Mouse (Mus musculus) forebrain, embryonic 15.5 days (tissue): Measurements from ENCODE around the gene Farsa. TPM values are rescaled to one million over a fixed set of nuclear protein-coding genes. Genes with fewer than 3 reads are reported as not detected.

Experiments used
- ATAC-seq: fragments of 200-750 bp; cut with Nextera tagmentation; replicated peaks from 2 replicates; pipeline ENCODE4 v1.8.0; 2017; ENCODE audit warnings: mild to moderate bottlenecking, moderate TSS enrichment, moderate library complexity
- H3K27ac ChIP-seq: fragments of 300-500 bp; sonication (generic); replicated peaks from 2 replicates; pipeline ENCODE4 v1.5.1; 2015; ENCODE audit warnings: mild to moderate bottlenecking, inconsistent platforms
- H3K27me3 ChIP-seq: fragments of 300-500 bp; sonication (generic); 2 replicates; pipeline ENCODE4 v1.6.1; 2015; ENCODE audit warnings: inconsistent platforms
- H3K36me3 ChIP-seq: fragments of 300-500 bp; sonication (generic); 2 replicates; pipeline ENCODE4 v1.6.1; 2015; ENCODE audit warnings: mild to moderate bottlenecking, inconsistent platforms
- H3K4me1 ChIP-seq: fragments of 300-500 bp; sonication (generic); 2 replicates; pipeline ENCODE4 v1.6.1; 2015; ENCODE audit warnings: inconsistent platforms
- H3K4me2 ChIP-seq: fragments of 300-500 bp; sonication (generic); replicated peaks from 2 replicates; pipeline ENCODE4 v1.6.1; 2015; ENCODE audit warnings: mild to moderate bottlenecking, inconsistent platforms
- H3K4me3 ChIP-seq: fragments of 300-500 bp; sonication (generic); 2 replicates; pipeline ENCODE4 v1.5.1; 2015; ENCODE audit warnings: mild to moderate bottlenecking, inconsistent platforms
- H3K9ac ChIP-seq: fragments of 300-500 bp; sonication (generic); replicated peaks from 2 replicates; pipeline ENCODE4 v1.6.1; 2015; ENCODE audit warnings: mild to moderate bottlenecking, inconsistent platforms
- H3K9me3 ChIP-seq: fragments of 300-500 bp; sonication (generic); 2 replicates; pipeline ENCODE4 v1.6.1; 2016; ENCODE audit warnings: inconsistent platforms
- WGBS: fragments of 180-500 bp; shearing (Covaris S2); methylation state at CpG from one replicate; pipeline ENCODE4 v1.1.7; 2015; ENCODE audit warnings: mixed read lengths; 5-methylcytosine and 5-hydroxymethylcytosine counted together
- polyA plus RNA-seq: library from polyadenylated mRNA; unstranded; fragments of >200 nt; fragmentation: Nextera tagmentation; extraction: Ambion mirVana; gene quantifications from 2 replicates; pipeline ENCODE4 v1.2.1, GENCODE M21; 2015

The Farsa gene
- polyA plus RNA-seq, 1 experiment from 2014 or later: 127 TPM

DNA sequence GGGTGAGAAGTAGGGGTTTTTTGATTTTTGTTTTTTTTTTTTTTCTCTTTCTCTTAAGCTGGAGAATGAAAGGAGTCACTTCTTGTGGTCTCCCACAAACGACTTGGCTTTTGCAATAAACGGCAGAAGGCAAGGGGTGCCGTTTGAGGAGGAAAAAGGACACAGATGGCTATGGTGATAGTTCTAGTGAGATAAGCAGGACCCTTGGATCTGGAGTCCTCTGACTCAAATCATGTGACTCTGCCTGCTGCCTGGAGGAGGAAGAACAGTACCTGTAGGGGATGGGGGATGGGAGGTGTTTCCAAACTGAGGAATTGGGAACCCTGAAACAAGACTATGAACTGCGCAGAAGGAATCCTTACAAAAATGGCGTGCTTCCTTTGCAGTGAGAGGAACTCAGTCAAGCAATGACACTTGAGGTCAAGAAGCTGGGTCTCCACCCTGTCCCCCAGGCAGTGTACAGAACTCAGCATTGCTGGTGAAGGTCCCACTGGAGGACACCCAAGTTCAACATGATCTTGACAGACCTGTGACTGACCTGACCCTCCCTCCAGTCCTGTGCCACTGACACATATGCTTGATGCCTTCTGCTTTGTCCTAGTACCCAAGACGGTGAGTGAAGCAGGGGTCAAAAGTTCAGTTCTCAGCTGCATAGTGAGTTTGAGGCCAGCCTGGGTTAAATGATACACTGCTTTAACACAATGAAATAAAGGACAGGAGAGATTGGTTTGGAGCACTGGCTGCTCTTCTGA, 8.9 kb upstream of the Farsa start:
- Histone ChIP-seq H3K9me3 (no peaks in the 10 kb centered on the region), H3K36me3 (peaks cover 24% of the 10 kb centered on the region), H3K4me1 (peaks cover 34% of the 10 kb centered on the region), H3K27me3 (no peaks in the 10 kb centered on the region), H3K4me2 (peak overlapping the region; percentile 68), H3K9ac (peak overlapping the region; percentile 70), H3K27ac (peak overlapping the region; percentile 82), H3K4me3 (peak overlapping the region; percentile 95)
- ATAC-seq: no peak
- whole genome bisulfite sequencing: 48% methylated on average over 6 of the region's 6 CpGs

GRCm38 (mm10) chr8:84856434-84856833, 355 bp upstream of the Farsa start:
- Histone ChIP-seq H3K4me2 (no peak overlapping the region), H3K27ac (no peak overlapping the region), H3K27me3 (no peaks in the 10 kb centered on the region), H3K4me3 (peak overlapping the region; percentile 63), H3K9me3 (no peaks in the 10 kb centered on the region), H3K9ac (no peak overlapping the region), H3K36me3 (peaks cover 11% of the 10 kb centered on the region), H3K4me1 (peaks cover 18% of the 10 kb centered on the region)
- 96% methylated on average over 3 of the region's 3 CpGs for WGBS
- ATAC-seq: peak; percentile 44

DNA sequence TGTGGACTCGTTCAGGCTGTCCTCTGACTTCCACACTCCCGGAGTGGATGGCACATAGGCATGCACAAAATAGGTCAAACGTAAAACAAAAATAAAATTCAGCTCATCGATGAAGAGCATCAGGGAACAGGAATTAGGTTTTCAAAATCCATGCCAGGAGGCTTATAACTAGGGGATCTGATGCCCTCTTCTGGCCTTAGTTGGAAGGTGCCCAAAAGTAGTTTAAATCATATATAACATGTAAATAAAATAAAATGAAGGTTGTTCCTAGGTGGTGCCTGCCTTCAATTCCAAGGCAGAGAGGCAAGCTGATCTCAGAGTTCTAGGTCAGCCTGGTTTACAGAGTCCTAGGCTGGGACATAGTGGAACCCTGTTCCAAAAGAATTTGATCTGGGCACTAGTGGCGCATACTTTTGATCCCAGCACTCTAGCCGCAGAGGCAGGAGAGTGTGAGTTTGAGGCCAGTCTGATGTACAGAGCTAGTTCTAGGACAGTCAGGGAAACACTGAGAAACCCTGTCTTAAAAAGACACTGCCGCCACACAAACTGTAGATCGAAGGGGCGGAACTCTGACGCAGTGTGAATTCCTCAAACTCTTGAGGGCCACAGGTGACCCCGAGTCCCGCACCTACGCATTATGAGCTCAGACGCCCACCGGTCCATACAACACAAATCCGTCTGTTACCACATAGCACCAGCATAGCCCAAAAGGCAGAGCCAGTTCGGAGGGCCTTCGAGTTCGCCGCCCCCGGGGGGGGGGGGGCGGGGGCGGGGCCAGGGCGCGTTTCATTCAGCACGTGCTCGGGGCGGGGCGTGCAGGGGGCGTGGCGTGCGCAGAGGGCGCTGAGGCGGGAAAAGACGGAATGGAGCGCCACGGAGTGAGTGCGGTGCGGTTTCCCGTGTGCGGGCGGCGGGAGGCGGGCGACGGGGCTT, 14.9 kb downstream of the Farsa start, which contains the start of gene Syce2:
Gene Syce2 (plus strand): TSS at position 736 of the 933 bp plus-strand sequence.
- Histone ChIP-seq H3K27ac (no peak within 1 kb of the TSS), H3K27me3 (no peaks in the 10 kb centered on the region), H3K9me3 (no peaks in the 10 kb centered on the region), H3K9ac (peak within 1 kb of the TSS; percentile 56), H3K36me3 (peaks cover 31% of the 10 kb centered on the region), H3K4me3 (peak within 1 kb of the TSS; percentile 47), H3K4me1 (peaks cover 15% of the 10 kb centered on the region), H3K4me2 (peak within 1 kb of the TSS; percentile 92)
- 15% methylated on average over 44 of the region's 46 CpGs for WGBS
- ATAC-seq: peak; percentile 74

DNA sequence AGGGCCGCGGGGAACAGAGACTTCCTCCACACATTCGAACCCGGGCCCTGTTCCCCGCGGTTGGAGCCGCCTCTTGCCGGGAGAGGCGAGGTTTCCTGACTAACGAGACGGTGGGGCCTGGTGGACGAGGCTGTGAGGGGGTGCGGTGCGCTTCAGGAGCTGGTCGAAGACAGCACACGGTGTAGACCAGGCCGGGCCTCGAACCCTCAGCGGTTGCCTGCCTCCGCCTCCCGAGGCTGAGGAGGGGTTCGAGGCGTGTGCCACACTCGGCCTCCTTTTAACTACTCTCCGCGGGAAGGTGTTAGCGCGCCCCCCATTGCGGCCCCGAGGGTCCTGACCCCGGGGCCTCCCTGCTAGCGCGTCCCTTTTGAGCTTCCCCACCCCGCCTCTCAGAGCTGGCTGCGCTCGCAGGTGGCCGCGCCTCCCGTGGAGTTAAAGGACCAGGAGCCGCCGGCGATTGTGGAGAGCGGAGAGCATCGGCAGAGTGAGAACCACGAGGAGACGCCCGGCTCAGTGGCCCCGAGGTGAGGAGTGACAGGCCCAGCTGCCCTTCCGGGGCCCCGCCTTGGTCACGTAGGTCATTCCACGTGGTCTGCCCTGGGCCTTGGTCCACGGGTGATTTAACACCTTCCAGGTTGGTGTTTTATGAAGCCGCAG, 15.6 kb downstream of the Farsa start:
- no peaks in the 10 kb centered on the region for H3K27me3 ChIP-seq
- no peak overlapping the region for H3K27ac ChIP-seq
- WGBS: 3% methylated on average over 54 of the region's 54 CpGs
- peak; percentile 73 for ATAC-seq
- H3K4me1 ChIP-seq: peaks cover 21% of the 10 kb centered on the region
- H3K9me3 ChIP-seq: no peaks in the 10 kb centered on the region
- peak overlapping the region; percentile 56 for H3K9ac ChIP-seq
- H3K36me3 ChIP-seq: peaks cover 23% of the 10 kb centered on the region
- peak overlapping the region; percentile 47 for H3K4me3 ChIP-seq
- H3K4me2 ChIP-seq: peak overlapping the region; percentile 92

DNA sequence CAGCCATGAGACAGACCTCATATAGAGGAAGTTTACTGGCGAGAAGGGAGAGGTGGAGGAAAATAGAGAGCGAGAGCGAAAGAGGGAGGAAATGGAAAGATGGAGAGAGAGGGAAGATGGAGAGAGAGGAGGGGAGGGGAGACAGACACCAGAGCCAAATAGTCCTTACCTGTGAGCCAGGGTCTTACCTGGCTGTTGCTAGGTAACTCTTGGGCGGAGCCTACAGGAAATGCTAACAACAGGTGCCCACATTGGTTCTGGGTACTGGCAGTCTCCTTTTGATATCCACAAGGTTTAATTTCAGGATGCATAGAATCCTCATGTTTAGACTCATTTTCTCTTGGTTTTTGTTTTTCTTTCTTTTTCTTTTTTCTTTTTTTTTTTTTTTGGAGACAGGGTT, 16.2 kb downstream of the Farsa start:
- WGBS: 65% methylated on average over 4 of the region's 4 CpGs
- Histone ChIP-seq H3K9ac (no peak overlapping the region), H3K4me1 (peaks cover 27% of the 10 kb centered on the region), H3K4me2 (peak overlapping the region; percentile 92), H3K4me3 (peak overlapping the region; percentile 47), H3K9me3 (no peaks in the 10 kb centered on the region), H3K27ac (no peak overlapping the region), H3K27me3 (no peaks in the 10 kb centered on the region), H3K36me3 (peaks cover 17% of the 10 kb centered on the region)
- no peak for ATAC-seq

- WGBS: 86% methylated on average over 3 of the region's 3 CpGs
These were observed 17.6 kb downstream of the Farsa start for GRCm38 (mm10) chr8:84874339-84874738.

GRCm38 (mm10) chr8:84877297-84878035, 20.7 kb downstream of the Farsa start:
- WGBS: 43% methylated on average over 3 of the region's 3 CpGs
- H3K27me3 ChIP-seq: no peaks in the 10 kb centered on the region
- peaks cover 20% of the 10 kb centered on the region for H3K4me1 ChIP-seq
- H3K9ac ChIP-seq: no peak overlapping the region
- no peak overlapping the region for H3K4me3 ChIP-seq
- H3K27ac ChIP-seq: peak overlapping the region; percentile 81
- ATAC-seq: peak; percentile 79
- H3K36me3 ChIP-seq: no peaks in the 10 kb centered on the region
- H3K4me2 ChIP-seq: no peak overlapping the region
- H3K9me3 ChIP-seq: no peaks in the 10 kb centered on the region

More at GRCm38 (mm10) chr8:84874339-84874738, 17.6 kb downstream of the Farsa start:
- Histone ChIP-seq H3K9me3 (no peaks in the 10 kb centered on the region), H3K4me2 (no peak overlapping the region), H3K4me3 (no peak overlapping the region), H3K36me3 (peaks cover 5% of the 10 kb centered on the region), H3K9ac (no peak overlapping the region), H3K27me3 (no peaks in the 10 kb centered on the region), H3K27ac (no peak overlapping the region), H3K4me1 (peaks cover 28% of the 10 kb centered on the region)
- ATAC-seq: no peak

DNA sequence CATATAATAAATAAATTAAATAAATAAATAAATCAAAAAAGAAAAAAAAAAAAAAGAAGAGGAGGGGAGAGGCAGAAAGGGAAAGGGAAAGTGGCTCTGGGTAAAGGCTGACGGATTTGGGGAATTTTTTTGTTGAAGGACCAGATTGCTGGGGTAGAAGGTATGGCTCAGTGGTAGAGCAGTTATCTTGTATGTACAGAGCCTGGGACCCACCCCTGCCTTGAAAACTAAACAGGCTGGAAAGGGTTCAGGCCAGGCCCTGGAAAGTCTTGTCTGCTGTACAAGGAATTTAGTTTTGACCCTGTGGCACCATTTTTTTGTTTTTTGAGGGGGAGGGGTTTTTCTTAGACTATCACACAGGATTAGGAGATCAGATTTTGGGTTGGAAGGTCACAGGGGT, 22.1 kb downstream of the Farsa start:
- Histone ChIP-seq H3K27me3 (no peaks in the 10 kb centered on the region), H3K9me3 (no peaks in the 10 kb centered on the region), H3K4me3 (no peak overlapping the region), H3K36me3 (no peaks in the 10 kb centered on the region), H3K4me2 (no peak overlapping the region), H3K4me1 (peaks cover 14% of the 10 kb centered on the region), H3K27ac (no peak overlapping the region), H3K9ac (no peak overlapping the region)
- no peak for ATAC-seq
- 86% methylated on average over 1 of the region's 1 CpGs for WGBS

DNA sequence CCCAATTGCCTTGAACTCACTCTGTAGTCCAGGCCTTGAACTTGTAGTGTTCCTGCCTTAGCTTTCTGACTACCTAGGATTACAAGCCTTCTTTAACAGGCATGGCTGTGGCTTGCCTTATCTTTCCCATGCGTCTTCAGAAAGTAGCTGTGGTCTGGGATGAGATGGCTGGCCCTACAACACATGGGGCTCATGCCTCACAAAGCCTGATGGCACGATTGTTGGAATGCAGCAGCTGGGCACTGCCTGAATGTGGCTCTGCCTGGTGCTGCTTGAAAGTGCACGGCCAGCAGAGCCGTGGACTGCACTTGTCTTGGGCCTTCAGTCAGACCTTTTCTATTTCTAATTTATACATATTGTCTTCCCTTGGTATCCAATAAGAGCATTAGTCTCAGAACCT, 27.9 kb downstream of the Farsa start:
- Histone ChIP-seq H3K27me3 (no peaks in the 10 kb centered on the region), H3K4me2 (no peak overlapping the region), H3K4me1 (no peaks in the 10 kb centered on the region), H3K4me3 (no peak overlapping the region), H3K27ac (no peak overlapping the region), H3K9me3 (no peaks in the 10 kb centered on the region), H3K9ac (no peak overlapping the region), H3K36me3 (peaks cover 26% of the 10 kb centered on the region)
- 91% methylated on average over 4 of the region's 4 CpGs for WGBS
- ATAC-seq: no peak

GRCm38 (mm10) chr8:84888280-84888679, 31.5 kb downstream of the Farsa start:
- Histone ChIP-seq H3K27me3 (no peaks in the 10 kb centered on the region), H3K9ac (no peak overlapping the region), H3K9me3 (no peaks in the 10 kb centered on the region), H3K36me3 (peaks cover 29% of the 10 kb centered on the region), H3K4me3 (no peak overlapping the region), H3K4me2 (no peak overlapping the region), H3K27ac (no peak overlapping the region), H3K4me1 (peaks cover 10% of the 10 kb centered on the region)
- WGBS: 93% methylated on average over 3 of the region's 3 CpGs
- no peak for ATAC-seq

DNA sequence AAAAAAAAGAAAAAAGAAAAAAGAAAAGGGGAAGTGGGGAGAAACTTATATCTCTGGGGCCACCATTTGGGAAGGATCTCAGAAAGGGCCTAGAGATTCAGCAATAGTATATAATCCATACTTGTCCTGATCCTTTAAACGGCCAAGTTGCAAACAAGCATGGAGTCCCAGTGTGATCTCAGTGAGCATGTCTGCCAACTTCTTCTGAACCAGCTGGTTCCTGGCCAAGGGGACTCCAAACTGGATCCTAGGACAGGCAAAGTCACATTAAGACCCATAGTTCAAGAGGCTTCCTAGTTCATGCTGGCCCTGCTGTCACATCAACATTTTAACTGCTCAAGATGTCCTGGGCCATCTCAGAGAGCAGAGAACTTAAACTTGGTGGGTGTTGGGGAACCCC, 32.4 kb downstream of the Farsa start:
- Histone ChIP-seq H3K4me1 (peaks cover 16% of the 10 kb centered on the region), H3K27ac (no peak overlapping the region), H3K36me3 (peaks cover 29% of the 10 kb centered on the region), H3K9me3 (no peaks in the 10 kb centered on the region), H3K4me2 (no peak overlapping the region), H3K4me3 (no peak overlapping the region), H3K9ac (no peak overlapping the region), H3K27me3 (no peaks in the 10 kb centered on the region)
- 94% methylated on average over 1 of the region's 1 CpGs for WGBS
- ATAC-seq: no peak
